Mouse (Mus musculus): ENCODE results near the gene Ovgp1. TPM values are rescaled to one million over a fixed set of nuclear protein-coding genes. Genes with fewer than 3 reads are reported as not detected.

Ovgp1 gene
- polyA plus RNA-seq (2012; rRNA removed): 3.5 and 3.9 TPM in 2 replicates

- no peak for TF ChIP-seq CTCF (IDR thresholded peaks at IDR 0.05; ENCODE audit: borderline replicate concordance, control insufficient read depth, extremely low read depth, insufficient read depth, low read length, poor library complexity)
- TF ChIP-seq POLR2A (IDR thresholded peaks at IDR 0.05; ENCODE audit: control insufficient read depth, extremely low read depth, insufficient read depth, low read length, poor library complexity): no peak
- no peaks in the 10 kb centered on the region for H3K27me3 ChIP-seq (ENCODE audit: control insufficient read depth, insufficient read depth, low read length)
- H3K27ac ChIP-seq (ENCODE audit: control insufficient read depth, insufficient read depth, low read length): no peak within 1 kb of the TSS
- 94% methylated on average over 3 of the region's 3 CpGs for whole genome bisulfite sequencing
- H3K4me3 ChIP-seq (ENCODE audit: control insufficient read depth, insufficient read depth, low read length): no peak within 1 kb of the TSS
- peaks cover 8% of the 10 kb centered on the region for H3K36me3 ChIP-seq (ENCODE audit: control insufficient read depth, insufficient read depth, low read length)
- no peaks in the 10 kb centered on the region for H3K4me1 ChIP-seq (replicated peaks; ENCODE audit: control insufficient read depth, insufficient read depth, low read length)
- DNase-seq: no peak
These were observed at the start of gene Ovgp1 for GRCm38 (mm10) chr3:105973411-105973810. Gene Ovgp1, plus strand, starts transcription at chr3:105973711.

- 97% methylated on average over 9 of the region's 9 CpGs for WGBS
- no peak overlapping the region for H3K4me3 ChIP-seq (ENCODE audit: control insufficient read depth, insufficient read depth, low read length)
- H3K27me3 ChIP-seq (ENCODE audit: control insufficient read depth, insufficient read depth, low read length): no peaks in the 10 kb centered on the region
- no peak for DNase-seq
- H3K36me3 ChIP-seq (ENCODE audit: control insufficient read depth, insufficient read depth, low read length): no peaks in the 10 kb centered on the region
- peaks cover 3% of the 10 kb centered on the region for H3K4me1 ChIP-seq (replicated peaks; ENCODE audit: control insufficient read depth, insufficient read depth, low read length)
- H3K27ac ChIP-seq (ENCODE audit: control insufficient read depth, insufficient read depth, low read length): no peak overlapping the region
- TF ChIP-seq POLR2A (IDR thresholded peaks at IDR 0.05; ENCODE audit: control insufficient read depth, extremely low read depth, insufficient read depth, low read length, poor library complexity) (no peak), CTCF (IDR thresholded peaks at IDR 0.05; ENCODE audit: borderline replicate concordance, control insufficient read depth, extremely low read depth, insufficient read depth, low read length, poor library complexity) (no peak)
These were observed 48.9 kb upstream of the Ovgp1 start for GRCm38 (mm10) chr3:105924616-105925015.

- 87% methylated on average over 7 of the region's 7 CpGs for WGBS
- no peak for TF ChIP-seq POLR2A (IDR thresholded peaks at IDR 0.05; ENCODE audit: control insufficient read depth, extremely low read depth, insufficient read depth, low read length, poor library complexity)
- TF ChIP-seq CTCF (IDR thresholded peaks at IDR 0.05; ENCODE audit: borderline replicate concordance, control insufficient read depth, extremely low read depth, insufficient read depth, low read length, poor library complexity): no peak
- H3K27ac ChIP-seq (ENCODE audit: control insufficient read depth, insufficient read depth, low read length): no peak overlapping the region
- no peaks in the 10 kb centered on the region for H3K36me3 ChIP-seq (ENCODE audit: control insufficient read depth, insufficient read depth, low read length)
- no peak for DNase-seq
- no peaks in the 10 kb centered on the region for H3K27me3 ChIP-seq (ENCODE audit: control insufficient read depth, insufficient read depth, low read length)
- H3K4me3 ChIP-seq (ENCODE audit: control insufficient read depth, insufficient read depth, low read length): no peak overlapping the region
- H3K4me1 ChIP-seq (replicated peaks; ENCODE audit: control insufficient read depth, insufficient read depth, low read length): peaks cover 7% of the 10 kb centered on the region
These were observed 45.8 kb upstream of the Ovgp1 start for GRCm38 (mm10) chr3:105927561-105928194.

- Histone ChIP-seq H3K27me3 (ENCODE audit: control insufficient read depth, insufficient read depth, low read length) (no peaks in the 10 kb centered on the region), H3K4me3 (ENCODE audit: control insufficient read depth, insufficient read depth, low read length) (no peak overlapping the region), H3K27ac (ENCODE audit: control insufficient read depth, insufficient read depth, low read length) (no peak overlapping the region), H3K4me1 (replicated peaks; ENCODE audit: control insufficient read depth, insufficient read depth, low read length) (peaks cover 8% of the 10 kb centered on the region), H3K36me3 (ENCODE audit: control insufficient read depth, insufficient read depth, low read length) (no peaks in the 10 kb centered on the region)
- TF ChIP-seq POLR2A (IDR thresholded peaks at IDR 0.05; ENCODE audit: control insufficient read depth, extremely low read depth, insufficient read depth, low read length, poor library complexity) (no peak), CTCF (IDR thresholded peaks at IDR 0.05; ENCODE audit: borderline replicate concordance, control insufficient read depth, extremely low read depth, insufficient read depth, low read length, poor library complexity) (no peak)
- no peak for DNase-seq
- 75% methylated on average over 3 of the region's 3 CpGs for WGBS
These were observed 45.3 kb upstream of the Ovgp1 start for GRCm38 (mm10) chr3:105928195-105928569.

- peaks cover 8% of the 10 kb centered on the region for H3K4me1 ChIP-seq (replicated peaks; ENCODE audit: control insufficient read depth, insufficient read depth, low read length)
- H3K27ac ChIP-seq (ENCODE audit: control insufficient read depth, insufficient read depth, low read length): no peak overlapping the region
- H3K4me3 ChIP-seq (ENCODE audit: control insufficient read depth, insufficient read depth, low read length): no peak overlapping the region
- TF ChIP-seq CTCF (IDR thresholded peaks at IDR 0.05; ENCODE audit: borderline replicate concordance, control insufficient read depth, extremely low read depth, insufficient read depth, low read length, poor library complexity) (no peak), POLR2A (IDR thresholded peaks at IDR 0.05; ENCODE audit: control insufficient read depth, extremely low read depth, insufficient read depth, low read length, poor library complexity) (no peak)
- DNase-seq: no peak
- WGBS: 89% methylated on average over 6 of the region's 6 CpGs
- H3K36me3 ChIP-seq (ENCODE audit: control insufficient read depth, insufficient read depth, low read length): no peaks in the 10 kb centered on the region
- no peaks in the 10 kb centered on the region for H3K27me3 ChIP-seq (ENCODE audit: control insufficient read depth, insufficient read depth, low read length)
These were observed 44.7 kb upstream of the Ovgp1 start for GRCm38 (mm10) chr3:105928781-105929180.

- DNase-seq: peak; percentile 19
- Histone ChIP-seq H3K36me3 (ENCODE audit: control insufficient read depth, insufficient read depth, low read length) (no peaks in the 10 kb centered on the region), H3K27me3 (ENCODE audit: control insufficient read depth, insufficient read depth, low read length) (no peaks in the 10 kb centered on the region), H3K4me3 (ENCODE audit: control insufficient read depth, insufficient read depth, low read length) (no peak overlapping the region), H3K27ac (ENCODE audit: control insufficient read depth, insufficient read depth, low read length) (0 out of 2 replicates have a peak overlapping the region, but pooled peaks have one; percentile 26), H3K4me1 (replicated peaks; ENCODE audit: control insufficient read depth, insufficient read depth, low read length) (peaks cover 8% of the 10 kb centered on the region)
- no peak for TF ChIP-seq POLR2A (IDR thresholded peaks at IDR 0.05; ENCODE audit: control insufficient read depth, extremely low read depth, insufficient read depth, low read length, poor library complexity)
- no peak for TF ChIP-seq CTCF (IDR thresholded peaks at IDR 0.05; ENCODE audit: borderline replicate concordance, control insufficient read depth, extremely low read depth, insufficient read depth, low read length, poor library complexity)
- 6% methylated on average over 7 of the region's 7 CpGs for WGBS
These were observed 43.7 kb upstream of the Ovgp1 start for GRCm38 (mm10) chr3:105929821-105930220.
